Mouse (Mus musculus) ES-Bruce4 (cell line): Measurements from ENCODE around the gene Tfpi. TPM values are rescaled to one million over a fixed set of nuclear protein-coding genes. Genes with fewer than 3 reads are reported as not detected.

Experiments
- H3K27ac ChIP-seq: 2 replicates; pipeline ENCODE4 v1.5.1; 2012; ENCODE audit warnings: low read length, inconsistent platforms; ENCODE audit not compliant: insufficient read depth
- H3K27me3 ChIP-seq: 2 replicates; pipeline ENCODE4 v1.6.1; 2012; ENCODE audit warnings: mild to moderate bottlenecking, low read length, inconsistent platforms; ENCODE audit not compliant: control insufficient read depth, poor library complexity, insufficient read depth, severe bottlenecking
- H3K36me3 ChIP-seq: 2 replicates; pipeline ENCODE4 v1.6.1; 2012; ENCODE audit warnings: inconsistent platforms, mild to moderate bottlenecking, low read length, moderate library complexity; ENCODE audit not compliant: control insufficient read depth, poor library complexity, insufficient read depth, severe bottlenecking
- H3K4me1 ChIP-seq: one replicate; pipeline ENCODE4 v1.8.1; 2011; ENCODE audit warnings: low read length; ENCODE audit not compliant: control insufficient read depth, insufficient read depth
- H3K4me3 ChIP-seq: 2 replicates; pipeline ENCODE4 v1.5.1; 2011; ENCODE audit warnings: low read depth, mild to moderate bottlenecking, low read length
- H3K9ac ChIP-seq: 2 replicates; pipeline ENCODE4 v1.6.1; 2012; ENCODE audit warnings: low read depth, mild to moderate bottlenecking, inconsistent platforms; ENCODE audit not compliant: poor library complexity, severe bottlenecking
- H3K9me3 ChIP-seq: replicated peaks from 2 replicates; pipeline ENCODE4 v1.6.1; 2012; ENCODE audit warnings: mild to moderate bottlenecking, low read length, inconsistent platforms; ENCODE audit not compliant: control insufficient read depth, poor library complexity, insufficient read depth, severe bottlenecking
- CTCF ChIP-seq: IDR thresholded peaks from one replicate; pipeline ENCODE4 v1.8.1; 2011; ENCODE audit warnings: low read depth, low read length
- EP300 ChIP-seq: IDR thresholded peaks from 2 replicates; pipeline ENCODE4 v1.6.1; 2011; ENCODE audit warnings: low read depth, low read length; ENCODE audit not compliant: insufficient read depth
- POLR2A ChIP-seq: IDR thresholded peaks from one replicate; pipeline ENCODE4 v1.8.1; 2011; ENCODE audit warnings: low read length; ENCODE audit not compliant: insufficient read depth
- polyA plus RNA-seq: library from polyadenylated mRNA; stranded (reverse); fragments of >200 nt; gene quantifications from 2 replicates; pipeline ENCODE4 v1.2.4, GENCODE M21; 2011; ENCODE audit warnings: low read depth; ENCODE audit not compliant: missing spikeins, insufficient read depth, insufficient read length

Gene Tfpi
- polyA plus RNA-seq = 83.3 and 88.5 TPM in 2 replicates

DNA sequence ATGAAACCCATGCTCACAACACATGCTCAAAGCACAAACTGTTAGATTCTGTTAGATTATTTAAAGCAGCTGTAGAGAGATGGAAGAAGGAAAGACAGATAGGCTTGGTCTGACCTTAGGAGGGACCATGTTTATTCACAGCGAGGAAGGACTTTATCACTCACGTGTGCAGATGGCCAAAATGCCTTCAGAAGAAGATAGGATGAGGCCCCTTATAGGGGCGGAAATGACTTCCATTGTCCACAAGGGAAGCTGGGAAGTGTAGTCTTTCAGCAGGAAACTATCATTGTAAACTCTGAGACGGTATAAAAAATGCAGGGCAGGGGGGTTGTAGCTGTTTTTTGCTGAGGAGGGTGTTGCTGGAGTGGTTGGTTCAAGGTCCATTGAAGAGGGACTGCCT is at the start of gene Tfpi:
Tfpi (minus strand) TSS at position 199 of the 400 bp plus-strand sequence.
- peak within 1 kb of the TSS; percentile 45 for H3K27ac ChIP-seq

DNA sequence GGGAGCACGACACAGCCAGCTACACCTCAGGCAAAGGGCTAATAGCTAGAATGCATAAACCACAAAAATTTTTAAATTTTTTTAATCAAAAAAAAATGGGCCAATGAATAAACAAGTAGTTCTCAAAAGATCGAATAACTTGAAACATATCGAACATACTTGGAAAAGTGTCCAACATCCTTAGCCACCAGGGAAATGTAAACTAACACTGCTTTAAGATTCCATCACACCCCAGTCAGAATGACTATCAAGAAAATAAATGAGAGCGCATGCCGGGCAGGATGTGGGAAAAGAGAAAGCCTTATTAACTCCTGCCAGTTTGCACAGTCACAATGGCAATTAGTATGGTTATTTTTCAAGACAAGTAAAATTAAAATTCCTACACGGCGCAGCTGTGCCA is 49.6 kb upstream of the Tfpi start:
- no peak for TF ChIP-seq CTCF
- no peak for TF ChIP-seq POLR2A
- TF ChIP-seq EP300 = no peak
- Histone ChIP-seq H3K27ac (no peak overlapping the region), H3K36me3 (no peaks in the 10 kb centered on the region), H3K4me1 (peaks cover 2% of the 10 kb centered on the region), H3K9me3 (no peaks in the 10 kb centered on the region), H3K9ac (no peak overlapping the region), H3K4me3 (no peak overlapping the region), H3K27me3 (no peaks in the 10 kb centered on the region; the same call in 1 of the 2 replicates)

More for the DNA sequence above, at the start of gene Tfpi:
- peak within 1 kb of the TSS; percentile 61 for H3K4me3 ChIP-seq
- H3K9ac ChIP-seq = peak within 1 kb of the TSS; percentile 16
- no peaks in the 10 kb centered on the region for H3K4me1 ChIP-seq
- no peaks in the 10 kb centered on the region for H3K36me3 ChIP-seq
- H3K27me3 ChIP-seq = no peaks in the 10 kb centered on the region
- TF ChIP-seq EP300 (no peak), CTCF (no peak), POLR2A (no peak)
- no peaks in the 10 kb centered on the region for H3K9me3 ChIP-seq

DNA sequence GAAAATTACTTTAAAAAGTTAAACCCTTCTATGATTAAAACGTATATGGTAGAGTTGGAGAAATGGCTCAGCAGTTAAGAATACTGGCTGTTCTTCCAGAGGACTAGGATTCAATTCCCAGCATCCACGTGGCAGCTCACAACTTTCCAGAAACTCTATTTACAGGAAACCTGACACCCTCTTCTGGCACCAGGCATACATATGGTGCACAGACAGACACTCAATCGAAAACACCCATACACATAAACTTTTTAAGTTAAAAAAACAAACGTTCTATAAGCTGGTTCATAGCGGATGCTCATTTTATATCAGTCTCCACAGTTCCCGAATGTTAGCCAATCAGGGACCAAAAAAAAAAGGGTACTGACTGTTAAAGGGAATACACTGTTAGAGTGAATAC is 49.2 kb upstream of the Tfpi start:
- H3K27ac ChIP-seq = no peak overlapping the region
- H3K4me3 ChIP-seq = no peak overlapping the region
- H3K9me3 ChIP-seq = no peaks in the 10 kb centered on the region
- H3K36me3 ChIP-seq = no peaks in the 10 kb centered on the region
- no peak overlapping the region for H3K9ac ChIP-seq
- TF ChIP-seq CTCF (no peak), POLR2A (no peak), EP300 (no peak)
- no peaks in the 10 kb centered on the region; the same call in 1 of the 2 replicates for H3K27me3 ChIP-seq
- peaks cover 4% of the 10 kb centered on the region for H3K4me1 ChIP-seq

DNA sequence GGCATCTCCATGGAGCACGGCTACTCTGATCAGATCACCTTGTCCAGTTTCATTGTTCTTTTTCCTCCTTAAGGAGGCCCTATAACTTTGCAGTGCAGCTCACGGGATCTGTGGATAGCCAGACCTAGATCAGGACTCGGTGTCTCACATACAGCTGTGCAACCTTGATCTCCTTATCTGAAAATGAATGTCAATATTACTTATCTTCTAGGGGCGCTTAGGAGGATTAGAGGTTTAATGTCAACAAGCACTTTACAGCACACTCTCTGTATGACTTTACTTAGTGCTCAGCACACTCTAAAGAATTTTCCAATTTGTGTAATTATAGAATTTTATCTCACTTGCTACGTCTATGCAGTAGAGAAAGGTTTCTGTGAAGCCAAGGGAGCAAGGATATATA is 48.5 kb upstream of the Tfpi start:
- Histone ChIP-seq H3K27ac (no peak overlapping the region), H3K36me3 (no peaks in the 10 kb centered on the region), H3K27me3 (no peaks in the 10 kb centered on the region; the same call in 1 of the 2 replicates), H3K9me3 (no peaks in the 10 kb centered on the region), H3K4me1 (peaks cover 4% of the 10 kb centered on the region), H3K9ac (no peak overlapping the region), H3K4me3 (no peak overlapping the region)
- no peak for TF ChIP-seq EP300

DNA sequence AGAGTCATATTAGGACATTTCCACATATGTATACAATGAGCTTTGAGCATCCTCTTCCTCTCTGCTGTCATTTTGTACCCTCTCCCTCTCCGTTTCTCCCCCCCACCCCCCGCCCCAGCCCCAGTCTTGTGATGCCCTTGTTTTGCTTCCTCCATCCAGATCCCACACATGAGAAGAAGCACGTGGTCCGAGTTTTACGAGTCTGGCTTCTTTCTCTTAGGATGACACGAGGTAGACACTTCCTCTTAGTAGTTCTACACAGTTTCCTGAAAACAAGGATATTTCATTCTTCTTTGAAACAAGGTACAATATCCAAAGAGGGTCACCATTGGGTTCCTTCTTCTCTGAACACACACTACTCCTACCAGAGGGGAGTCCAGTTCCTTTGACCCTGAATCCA is 47.4 kb upstream of the Tfpi start:
- Histone ChIP-seq H3K27ac (no peak overlapping the region), H3K4me1 (peaks cover 4% of the 10 kb centered on the region), H3K9me3 (no peaks in the 10 kb centered on the region), H3K36me3 (no peaks in the 10 kb centered on the region), H3K9ac (no peak overlapping the region), H3K27me3 (no peaks in the 10 kb centered on the region; the same call in 1 of the 2 replicates), H3K4me3 (no peak overlapping the region)
- no peak for TF ChIP-seq POLR2A
- TF ChIP-seq CTCF = no peak
- no peak for TF ChIP-seq EP300

DNA sequence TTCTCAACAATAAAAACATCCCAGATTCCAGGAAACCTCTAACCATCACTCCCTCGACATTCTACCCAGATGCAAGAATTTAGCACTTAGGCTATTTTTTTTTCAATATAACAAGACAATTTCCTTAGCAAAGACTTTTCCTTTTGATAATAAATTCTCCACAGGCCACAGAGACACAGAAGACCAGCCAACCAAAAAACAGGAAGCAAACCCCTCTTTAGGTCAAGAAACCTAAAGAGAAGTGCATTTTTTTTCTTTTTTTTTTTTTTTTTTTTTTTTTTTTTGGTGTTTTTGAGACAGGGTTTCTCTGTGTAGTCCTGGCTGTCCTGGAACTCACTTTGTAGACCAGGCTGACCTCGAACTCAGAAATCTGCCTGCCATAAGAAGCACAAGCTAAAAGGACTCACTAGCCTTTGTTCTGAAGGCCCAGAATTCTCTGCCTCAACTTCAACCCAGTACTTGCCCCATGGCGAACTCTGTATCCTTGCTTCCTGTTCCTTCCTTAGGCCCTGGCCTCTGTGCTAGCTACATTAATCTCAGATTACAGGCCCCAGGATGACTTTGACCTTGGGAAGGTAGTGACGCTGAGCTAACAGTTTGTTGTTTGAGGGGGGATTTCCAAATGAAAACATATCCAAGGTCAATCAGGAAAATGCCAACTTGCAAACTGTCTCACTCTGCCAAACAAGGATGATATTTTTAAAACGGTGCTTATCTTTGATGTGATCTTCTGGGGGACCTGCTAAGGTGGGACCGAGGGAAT is 46.7 kb upstream of the Tfpi start:
- H3K4me1 ChIP-seq = peaks cover 5% of the 10 kb centered on the region
- no peaks in the 10 kb centered on the region for H3K36me3 ChIP-seq
- H3K9me3 ChIP-seq = no peaks in the 10 kb centered on the region
- TF ChIP-seq CTCF (no peak), EP300 (0 out of 2 replicates have a peak, but pooled peaks have one; percentile 19), POLR2A (no peak)
- H3K4me3 ChIP-seq = no peak overlapping the region
- H3K9ac ChIP-seq = no peak overlapping the region
- peak overlapping the region; percentile 25; the same call in 1 of the 2 replicates for H3K27ac ChIP-seq
- H3K27me3 ChIP-seq = no peaks in the 10 kb centered on the region; the same call in 1 of the 2 replicates
